Mouse (Mus musculus) liver, embryonic 14.5 days (tissue): ENCODE data around the gene Lin52.

ENCODE experiments used
- CTCF ChIP-seq: IDR thresholded peaks from 2 replicates; pipeline ENCODE4 v1.5.1; 2016; ENCODE audit warnings: antibody characterized with exemption, low read depth, control low read depth
- EP300 ChIP-seq: IDR thresholded peaks from 2 replicates; pipeline ENCODE4 v1.6.1; 2016; ENCODE audit warnings: antibody characterized with exemption, low read depth

GRCm38 (mm10) chr12:84562558-84562957, 111.3 kb downstream of the Lin52 start:
- TF ChIP-seq CTCF (peak; percentile 52), EP300 (no peak)
